Mouse (Mus musculus): ENCODE measurements around the gene Acsf2.

DNA sequence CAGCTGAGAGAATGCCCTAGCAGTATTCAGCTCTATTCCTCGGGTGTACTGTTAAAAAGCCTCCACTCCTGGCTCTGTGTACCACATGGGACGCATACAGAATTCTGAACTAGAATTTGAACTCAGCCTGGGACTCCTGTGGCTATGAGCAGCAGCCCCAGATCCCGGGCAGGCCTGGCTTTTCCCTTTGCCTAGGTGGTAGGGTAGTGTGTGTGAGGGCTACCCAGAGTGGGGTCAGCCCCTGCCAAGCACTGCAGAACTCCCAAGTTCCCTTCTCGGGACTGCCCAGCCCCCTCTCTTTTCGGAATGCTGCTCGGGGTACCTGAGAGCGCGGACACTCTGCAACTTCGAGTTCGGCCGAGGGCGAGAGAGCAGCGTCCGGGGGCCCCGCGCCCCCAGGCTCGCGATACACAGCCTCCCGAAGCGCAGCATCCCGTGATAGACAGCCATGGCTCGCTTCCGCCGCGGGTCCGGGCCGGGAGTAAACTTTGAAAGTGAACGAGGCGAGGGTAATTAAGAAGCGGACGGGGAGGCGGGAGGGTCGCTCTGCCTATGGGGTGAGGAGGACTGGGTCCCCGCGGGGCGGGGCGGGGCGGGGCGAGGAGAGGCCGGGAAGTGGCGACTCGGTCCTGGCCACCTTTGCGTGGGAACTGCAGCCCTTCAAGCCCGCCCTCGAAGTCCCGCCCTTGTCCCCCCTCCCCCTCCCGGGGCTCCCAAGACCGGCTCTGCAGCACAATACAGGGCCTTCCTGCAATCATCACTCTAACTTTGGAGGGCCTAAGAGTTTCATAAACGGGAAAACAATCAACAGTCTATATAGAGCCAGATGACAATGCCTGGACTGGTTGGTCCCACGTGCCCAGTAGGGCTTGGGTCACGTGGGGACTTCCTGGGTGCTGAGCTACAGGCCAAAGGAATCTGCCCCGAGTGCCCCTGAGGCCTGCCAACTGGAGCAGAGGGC is at the start of gene Acsf2:
- TF ChIP-seq CTCF (IDR thresholded peaks at IDR 0.05; ENCODE audit: borderline replicate concordance, extremely low read depth, insufficient read depth, insufficient read length) (no peak), POLR2A (IDR thresholded peaks at IDR 0.05; ENCODE audit: borderline replicate concordance, extremely low read depth, insufficient read depth, insufficient read length, poor library complexity, severe bottlenecking) (no peak)
